Mouse (Mus musculus): ENCODE data around the gene Olfr685. TPM values are rescaled to one million over a fixed set of nuclear protein-coding genes. Genes with fewer than 3 reads are reported as not detected.

The Olfr685 gene
- not detected in 2 replicates for polyA plus RNA-seq (2021; fragmentation: Nextera tagmentation)
- long read RNA-seq, experiment 1: 0 reads
- long read RNA-seq, experiment 2: 0 reads

DNA sequence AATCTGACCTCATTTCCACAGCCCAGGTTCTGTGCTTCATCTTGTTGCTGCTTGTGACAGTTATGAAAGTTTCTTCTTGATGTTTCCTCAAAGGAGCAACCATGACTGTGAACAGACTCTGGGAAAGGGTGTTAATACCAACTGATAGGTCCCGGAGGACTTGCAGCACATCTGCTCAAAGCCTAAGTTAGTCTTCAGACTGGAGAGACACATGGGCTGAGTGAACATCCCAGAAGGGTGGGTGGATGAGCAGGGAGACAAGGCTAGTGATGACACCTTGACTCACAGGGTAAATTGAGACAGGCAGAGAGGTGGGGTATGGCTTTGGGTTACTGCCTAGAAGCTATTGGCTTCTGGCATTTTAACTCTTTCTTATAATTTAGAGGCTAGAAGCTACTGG is at the start of gene Olfr685:
Gene Olfr685, minus strand, starts transcription at position 101 of the 400 bp plus-strand sequence.

DNA sequence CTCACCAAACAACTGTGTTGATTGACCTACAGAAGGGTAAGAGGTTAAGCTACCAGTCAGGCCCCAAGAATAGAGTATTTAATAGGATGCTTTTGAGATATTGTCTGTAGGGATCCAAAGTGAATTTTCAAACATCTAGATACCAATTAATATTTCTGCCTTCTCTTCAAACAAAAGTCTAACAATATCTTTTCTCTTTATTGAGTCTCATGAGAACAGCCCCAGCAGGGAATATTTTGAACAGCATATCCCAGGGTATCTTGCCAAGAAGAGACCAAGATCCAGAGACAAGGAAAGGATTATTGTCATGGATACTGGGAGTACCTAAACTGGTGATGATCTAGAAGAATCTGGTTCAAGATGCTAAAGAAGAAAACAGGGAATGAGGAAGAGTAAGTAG is 21.6 kb upstream of the Olfr685 start, which contains the start of gene Olfr686:
Gene Olfr686, minus strand, starts transcription at position 101 of the 400 bp plus-strand sequence.

DNA sequence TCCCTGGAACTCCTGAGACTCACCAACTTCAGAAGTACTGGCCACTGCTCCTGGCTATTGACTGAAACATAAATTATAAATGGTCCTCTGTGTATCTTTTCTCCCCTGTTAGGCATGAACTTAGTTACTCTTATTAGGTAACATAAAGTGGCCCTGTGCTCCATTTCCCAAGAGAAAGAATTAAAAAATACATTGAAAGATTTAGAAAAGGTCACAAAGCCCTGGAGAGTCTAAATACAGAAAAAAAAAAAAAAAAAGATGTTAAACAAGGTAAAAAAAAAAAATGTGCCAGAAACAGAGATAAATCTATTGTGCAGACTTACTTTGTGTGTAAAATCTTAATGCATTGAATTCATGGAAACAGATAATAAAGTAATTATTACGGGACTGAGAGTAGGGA is 22.3 kb downstream of the Olfr685 start, which contains the start of gene Olfr684:
Gene Olfr684, minus strand, starts transcription at position 101 of the 400 bp plus-strand sequence.

DNA sequence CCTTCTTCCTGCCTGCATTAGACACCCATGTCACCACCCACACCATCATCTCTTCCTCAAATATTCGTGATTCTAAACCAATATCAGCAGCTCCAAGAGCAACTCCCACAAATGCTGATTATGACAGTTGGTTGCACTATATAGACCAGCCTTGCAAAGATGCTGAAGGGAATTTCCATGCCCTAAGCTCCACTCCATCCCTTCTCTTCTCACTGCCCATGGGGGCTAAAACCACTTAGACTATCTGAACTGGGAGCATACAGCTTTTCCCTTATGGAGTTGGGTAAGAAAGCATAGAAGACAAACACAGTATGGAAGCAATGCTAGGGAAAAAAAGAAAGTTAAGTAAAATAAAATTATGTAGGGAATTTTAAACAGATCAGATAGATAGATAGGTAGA is 38.9 kb downstream of the Olfr685 start, which contains the start of gene Olfr683:
Gene Olfr683, minus strand, starts transcription at position 101 of the 400 bp plus-strand sequence.

Other genes starting within 250 kb of the Olfr685 start
- not detected in 2 replicates for gene Olfr670, start 223.4 kb downstream of the Olfr685 start, polyA plus RNA-seq (2021; fragmentation: Nextera tagmentation)
- not detected in 2 replicates for gene Olfr671, start 206.9 kb downstream of the Olfr685 start, polyA plus RNA-seq (2021; fragmentation: Nextera tagmentation)
- not detected in 2 replicates for gene Olfr672, start 184.0 kb downstream of the Olfr685 start, polyA plus RNA-seq (2021; fragmentation: Nextera tagmentation)
- gene Olfr675, start 157.6 kb downstream of the Olfr685 start, polyA plus RNA-seq (2021; fragmentation: Nextera tagmentation): not detected in 2 replicates
- not detected in 2 replicates for gene Olfr676, start 153.3 kb downstream of the Olfr685 start, polyA plus RNA-seq (2021; fragmentation: Nextera tagmentation)
- not detected in 2 replicates for gene Olfr677, start 134.6 kb downstream of the Olfr685 start, polyA plus RNA-seq (2021; fragmentation: Nextera tagmentation)
- not detected in 2 replicates for gene Olfr678, start 121.5 kb downstream of the Olfr685 start, polyA plus RNA-seq (2021; fragmentation: Nextera tagmentation)
- not detected in 2 replicates for gene Olfr679, start 104.8 kb downstream of the Olfr685 start, polyA plus RNA-seq (2021; fragmentation: Nextera tagmentation)
- not detected in 2 replicates for gene Olfr680-ps1, start 93.2 kb downstream of the Olfr685 start, polyA plus RNA-seq (2021; fragmentation: Nextera tagmentation)
- not detected in 2 replicates for gene Olfr681, start 69.2 kb downstream of the Olfr685 start, polyA plus RNA-seq (2021; fragmentation: Nextera tagmentation)
- not detected in 2 replicates for gene Olfr683, start 39.0 kb downstream of the Olfr685 start, polyA plus RNA-seq (2021; fragmentation: Nextera tagmentation)
- not detected in 2 replicates for gene Olfr684, start 22.4 kb downstream of the Olfr685 start, polyA plus RNA-seq (2021; fragmentation: Nextera tagmentation)
- gene Olfr686, start 21.5 kb upstream of the Olfr685 start, polyA plus RNA-seq (2021; fragmentation: Nextera tagmentation): not detected in 2 replicates
- not detected in 2 replicates for gene Olfr688, start 102.1 kb upstream of the Olfr685 start, polyA plus RNA-seq (2021; fragmentation: Nextera tagmentation)
- gene Olfr689, start 125.2 kb upstream of the Olfr685 start, polyA plus RNA-seq (2021; fragmentation: Nextera tagmentation): not detected in 2 replicates
- gene Olfr690, start 148.1 kb upstream of the Olfr685 start, polyA plus RNA-seq (2021; fragmentation: Nextera tagmentation): not detected in 2 replicates
- not detected in 2 replicates for gene Olfr691, start 156.3 kb upstream of the Olfr685 start, polyA plus RNA-seq (2021; fragmentation: Nextera tagmentation)
- gene Olfr692, start 182.2 kb upstream of the Olfr685 start, polyA plus RNA-seq (2021; fragmentation: Nextera tagmentation): not detected in 2 replicates
- gene Gm5901, start 189.0 kb upstream of the Olfr685 start, polyA plus RNA-seq (2021; fragmentation: Nextera tagmentation): not detected in 2 replicates
- 37.5 and 41.9 TPM in 2 replicates for gene Fam160a2, start 214.0 kb upstream of the Olfr685 start, polyA plus RNA-seq (2021; fragmentation: Nextera tagmentation)
- gene Cnga4, start 218.6 kb upstream of the Olfr685 start, polyA plus RNA-seq (2021; fragmentation: Nextera tagmentation): 0.33 and 0.43 TPM in 2 replicates
- 24.0 and 37.9 TPM in 2 replicates for gene Cckbr, start 239.7 kb upstream of the Olfr685 start, polyA plus RNA-seq (2021; fragmentation: Nextera tagmentation)

Data from left cerebral cortex, adult 6 months (tissue).